Mouse (Mus musculus) C2C12 (cell line): ENCODE data around the gene Rbl1.

Source experiments
- CTCF ChIP-seq: IDR thresholded peaks from one replicate; pipeline ENCODE4 v1.5.1; 2011; ENCODE audit not compliant: control insufficient read depth, insufficient read depth, insufficient read length
- FOSL1 ChIP-seq: IDR thresholded peaks from one replicate; pipeline ENCODE4 v1.8.0; 2011; ENCODE audit warnings: mild to moderate bottlenecking, low read length; ENCODE audit not compliant: poor library complexity, insufficient read depth, severe bottlenecking
- MAX ChIP-seq: IDR thresholded peaks from one replicate; pipeline ENCODE4 v1.6.1; 2011; ENCODE audit warnings: mild to moderate bottlenecking, control low read depth
- USF1 ChIP-seq: IDR thresholded peaks from one replicate; pipeline ENCODE4 v1.6.1; 2011; ENCODE audit warnings: low read depth, mild to moderate bottlenecking, control low read depth, moderate library complexity

- TF ChIP-seq CTCF = no peak
- no peak for TF ChIP-seq MAX
- TF ChIP-seq FOSL1 = no peak
- TF ChIP-seq USF1 = no peak
These were observed 74.7 kb downstream of the Rbl1 start for GRCm38 (mm10) chr2:157129601-157130164.
